Mouse (Mus musculus): ENCODE results near the gene Bola3. TPM values are rescaled to one million over a fixed set of nuclear protein-coding genes. Genes with fewer than 3 reads are reported as not detected.
A peak's percentile ranks its signal among the peaks of the same experiment; 100 is the strongest.

Bola3 gene
- total RNA-seq (2021): 100 to 1,000 TPM; 118 to 137 TPM
- long read RNA-seq, experiment 1, transcript Bola3-207 (4 exons, 2,312 nt): major isoform, 74 of 81 reads
- long read RNA-seq, experiment 1, partial matches to known transcripts: 0 of 81 reads
- long read RNA-seq, experiment 1, other reads (novel, unspliced or antisense): 7 of 81 reads
- long read RNA-seq, experiment 2, transcript Bola3-207 (4 exons, 2,312 nt): major isoform, 79 of 89 reads
- long read RNA-seq, experiment 2, partial matches to known transcripts: 0 of 89 reads
- long read RNA-seq, experiment 2, other reads (novel, unspliced or antisense): 7 of 89 reads

DNA sequence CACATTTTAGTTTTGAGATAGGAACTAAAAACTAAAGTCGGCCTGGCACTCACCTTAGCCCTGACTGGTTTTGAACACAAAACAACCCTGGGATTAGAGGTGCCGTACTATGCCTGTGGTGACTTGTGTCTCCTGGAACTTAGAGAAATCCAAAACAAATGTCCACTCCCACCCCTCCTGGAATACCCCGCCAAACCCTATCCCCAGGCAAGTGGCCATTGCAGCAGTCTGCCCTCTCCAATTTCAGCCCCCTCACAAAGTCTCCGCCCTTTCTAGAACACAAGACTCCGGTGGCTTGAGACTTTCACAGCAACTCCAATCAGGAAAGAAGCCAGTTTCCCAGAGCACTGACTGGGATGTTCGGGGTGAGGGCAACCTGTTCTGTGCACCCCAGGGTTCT is at the start of gene Bola3:
Gene Bola3 (plus strand): TSS at position 275 of the 400 bp plus-strand sequence.
- no peak for DNase-seq (ENCODE audit: low spot score in 2 of 2)

DNA sequence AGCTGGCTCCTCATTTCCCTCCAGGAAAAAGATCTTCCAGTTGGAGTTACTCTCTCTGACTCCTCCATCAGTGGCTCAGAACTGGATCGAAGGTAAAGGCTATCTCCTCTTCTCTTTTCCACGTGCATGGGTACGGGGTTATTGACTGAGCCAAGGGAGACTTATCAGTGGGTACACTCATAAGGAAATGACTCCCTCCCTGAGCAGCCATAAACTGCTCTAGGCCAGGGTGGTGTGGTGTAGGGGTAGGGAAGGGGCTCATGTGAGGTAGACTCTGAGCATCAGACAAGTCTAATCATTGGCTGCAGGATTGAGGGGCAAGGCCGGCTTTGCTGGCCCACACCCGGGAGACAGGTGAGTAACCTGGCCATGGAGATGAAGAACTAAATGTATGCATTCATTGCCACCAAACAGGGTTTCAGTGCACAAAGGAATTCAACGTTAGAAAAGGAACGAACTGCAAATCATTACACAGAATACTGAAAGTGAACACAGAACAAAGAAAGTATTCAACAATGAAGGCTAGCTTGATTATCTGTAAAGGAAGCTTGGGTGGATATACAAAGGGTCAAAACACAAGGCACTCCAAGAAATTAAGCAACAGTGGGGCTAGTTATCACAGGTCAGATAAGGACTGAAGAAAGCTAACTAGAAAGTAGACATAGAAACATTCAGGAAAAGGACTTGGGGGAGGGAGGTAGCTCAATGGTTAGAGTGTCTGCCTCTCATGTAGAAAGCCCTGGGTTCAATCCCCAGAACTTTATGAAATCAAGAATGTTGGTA is 48.3 kb upstream of the Bola3 start:
- DNase-seq (ENCODE audit: low spot score in 2 of 2): no peak

DNA sequence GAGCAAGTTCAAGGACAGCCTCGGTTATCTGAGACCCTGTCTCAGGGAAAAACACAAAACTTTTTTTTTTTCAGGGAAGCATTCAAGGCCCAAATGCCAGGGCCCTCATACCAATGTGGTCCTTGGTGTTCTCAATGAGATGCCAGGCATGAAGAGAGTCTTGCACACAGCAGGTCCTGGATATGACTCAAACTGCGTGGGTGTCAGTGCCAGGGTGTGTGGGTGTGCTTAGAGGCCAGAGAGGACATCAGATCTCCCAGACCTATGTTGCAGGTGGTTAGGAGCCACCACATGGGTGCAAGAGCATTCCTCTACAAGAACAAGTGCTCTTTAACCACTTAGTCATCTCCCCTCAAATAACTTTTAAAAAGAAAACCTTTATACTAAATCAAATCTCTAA is 47.7 kb upstream of the Bola3 start:
- DNase-seq (ENCODE audit: low spot score in 2 of 2): no peak

DNA sequence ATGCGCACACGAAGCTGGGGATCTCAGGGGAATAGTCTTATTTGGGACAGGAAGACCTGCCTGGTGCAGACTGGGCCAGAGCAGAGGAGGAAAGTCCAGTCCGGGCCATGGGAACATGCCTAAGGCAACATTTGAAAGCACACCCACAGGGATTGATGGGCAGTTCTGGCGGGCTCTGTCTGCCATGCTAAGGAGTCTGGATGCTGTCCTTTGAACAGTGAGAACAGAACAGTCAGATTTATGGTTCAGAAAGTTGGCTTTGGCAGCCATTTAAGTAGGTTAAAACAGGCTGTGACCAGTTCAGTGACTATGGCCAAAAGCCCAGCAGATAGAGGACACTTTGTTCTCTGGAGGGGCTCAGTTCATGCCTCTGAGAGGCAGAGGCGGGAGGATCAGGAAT is 46.7 kb upstream of the Bola3 start:
- no peak for DNase-seq (ENCODE audit: low spot score in 2 of 2)

DNA sequence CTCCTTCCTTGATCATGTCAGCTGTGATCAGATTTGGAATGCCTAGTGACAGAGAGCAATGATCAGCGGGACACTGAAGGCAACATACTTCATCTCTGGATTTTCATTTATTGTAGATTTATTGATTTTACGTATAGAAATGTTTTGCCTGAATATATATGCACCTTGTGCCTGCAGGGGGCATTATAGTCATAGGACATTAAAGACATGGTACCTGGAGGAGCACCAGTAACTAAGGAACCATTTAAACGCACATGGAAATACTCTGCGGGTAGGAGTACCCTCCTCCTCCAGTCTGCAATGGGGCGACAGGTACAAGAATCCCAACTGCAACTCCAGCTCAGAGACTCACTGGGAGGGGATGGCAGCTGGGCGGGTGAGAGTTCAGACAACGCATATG is 39.9 kb upstream of the Bola3 start:
- DNase-seq (ENCODE audit: low spot score in 2 of 2): no peak

DNA sequence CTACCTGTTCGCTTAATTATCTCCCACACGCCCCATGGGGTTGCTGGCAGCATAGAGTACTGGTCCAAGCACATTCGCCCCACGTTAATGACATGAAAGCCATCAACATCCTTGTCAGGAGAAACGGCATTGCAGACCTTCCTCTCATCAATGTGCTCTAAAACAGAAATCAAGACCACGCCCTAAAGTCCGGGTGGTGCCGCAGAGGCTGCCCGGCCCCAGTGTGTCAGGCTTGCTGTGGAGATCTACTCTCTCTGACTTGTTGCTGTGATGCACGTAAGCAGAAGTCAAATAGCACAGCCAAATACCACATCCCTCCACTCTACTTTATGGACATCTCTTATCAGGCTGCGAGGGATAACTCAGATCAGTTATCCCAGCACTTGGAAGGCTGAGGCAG is 37.7 kb upstream of the Bola3 start:
- DNase-seq (ENCODE audit: low spot score in 2 of 2): no peak

DNA sequence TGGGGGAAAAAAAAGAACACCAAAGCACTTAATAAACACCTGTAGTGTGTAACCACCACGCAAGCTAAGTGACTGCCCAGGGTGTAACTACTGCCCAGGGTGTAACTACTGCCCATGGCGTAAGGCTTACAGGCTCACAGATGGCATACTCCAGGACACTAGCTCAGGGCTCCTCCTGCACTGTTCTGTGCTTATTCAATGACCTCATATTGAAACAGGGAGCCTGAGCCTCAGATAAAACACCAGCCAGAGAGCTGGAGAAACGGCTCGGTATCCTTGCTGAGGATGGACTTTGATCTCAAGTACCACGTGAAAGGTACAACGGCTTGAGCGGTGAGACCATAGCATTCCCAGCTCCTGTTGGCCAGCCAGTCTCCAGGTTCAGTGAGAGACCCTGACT is 36.9 kb upstream of the Bola3 start:
- DNase-seq (ENCODE audit: low spot score in 2 of 2): no peak

DNA sequence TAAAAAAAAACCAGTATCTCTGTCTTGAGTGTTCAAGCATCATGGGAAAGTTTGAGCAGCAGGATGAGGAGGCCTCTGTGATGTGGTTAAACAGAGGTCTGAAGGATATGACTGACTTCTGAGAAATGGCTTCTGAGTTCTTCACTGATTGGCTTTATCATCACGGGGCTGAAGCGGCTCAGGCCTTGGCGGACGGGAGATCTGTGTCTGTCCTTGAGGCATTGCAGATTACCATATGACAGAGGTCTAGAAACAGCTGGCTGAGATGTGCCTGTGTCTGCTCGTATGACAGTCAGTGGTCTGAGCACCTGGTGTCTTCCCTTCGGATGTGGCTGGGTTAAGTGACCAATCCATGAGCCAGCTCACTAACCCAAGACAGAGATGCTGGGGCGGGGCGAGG is 36.4 kb upstream of the Bola3 start:
- DNase-seq (ENCODE audit: low spot score in 2 of 2): no peak

DNA sequence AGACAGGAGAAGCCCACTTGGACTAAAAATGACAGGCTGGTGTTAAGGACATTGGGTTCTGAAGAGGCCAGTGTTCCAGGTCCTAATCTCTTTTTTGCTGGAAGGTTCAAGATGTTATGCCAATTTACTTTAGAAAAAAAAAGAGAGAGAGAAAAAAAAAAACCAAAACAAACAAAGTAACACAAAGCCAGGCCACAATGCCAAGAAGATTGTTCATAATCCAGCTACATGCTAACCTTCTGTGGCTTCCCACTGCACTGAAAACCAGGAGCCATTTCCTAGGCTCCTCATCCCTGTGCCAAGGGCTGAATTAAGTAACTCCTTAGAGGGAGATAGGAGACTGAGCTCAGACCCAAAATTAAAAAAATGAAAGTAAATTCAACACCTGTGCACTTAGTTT is 33.7 kb upstream of the Bola3 start:
- no peak for DNase-seq (ENCODE audit: low spot score in 2 of 2)

DNA sequence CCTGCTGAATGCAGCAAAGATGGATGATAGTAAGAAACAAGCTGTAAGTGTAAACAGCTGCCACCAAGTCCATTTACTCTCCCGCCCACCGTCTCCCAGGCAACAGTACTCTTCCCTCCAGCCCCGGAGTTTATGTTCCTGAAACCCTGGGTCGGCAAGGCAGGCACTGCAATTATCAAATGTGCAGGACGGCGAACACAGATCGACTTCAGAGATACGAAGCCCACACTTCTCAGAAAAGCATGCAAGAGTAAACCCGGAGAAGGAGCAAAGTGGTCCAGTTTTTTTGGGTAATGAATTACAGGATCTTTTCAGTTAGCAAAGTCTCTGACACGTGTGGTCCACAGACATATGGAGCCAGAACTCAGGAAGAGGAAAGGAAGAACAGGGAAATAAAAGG is 32.9 kb upstream of the Bola3 start:
- no peak for DNase-seq (ENCODE audit: low spot score in 2 of 2)

DNA sequence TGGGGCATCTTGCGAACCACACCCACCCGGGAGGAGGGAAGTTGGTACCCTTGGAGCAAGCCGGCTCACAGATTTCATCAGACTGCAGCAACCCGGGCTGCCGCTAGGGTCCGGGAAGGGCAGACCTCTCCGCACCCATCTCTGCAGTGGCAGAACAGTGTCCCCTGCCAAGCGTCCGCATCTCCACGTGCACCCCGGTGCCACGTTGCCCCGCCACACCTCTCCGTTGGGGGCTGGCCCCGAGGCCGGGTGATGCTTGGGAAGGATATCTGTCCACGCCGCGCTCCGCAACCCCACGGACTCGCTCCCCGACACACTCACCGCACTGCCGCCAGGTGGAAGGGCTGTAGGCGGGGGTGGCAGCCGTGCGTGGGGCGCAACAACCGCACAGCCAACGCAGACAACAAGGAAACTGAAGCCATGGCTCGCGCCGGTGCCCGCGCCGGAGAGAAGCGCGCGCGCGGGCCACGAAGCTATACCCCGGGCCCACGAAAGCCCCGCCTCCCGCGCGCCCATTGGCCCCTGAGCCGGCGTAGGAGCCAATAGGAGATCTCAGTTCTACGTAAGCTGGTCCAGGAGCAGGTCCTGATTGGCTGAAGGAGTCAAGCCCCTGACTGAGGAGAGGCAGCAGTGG is 31.7 kb upstream of the Bola3 start:
- DNase-seq (ENCODE audit: low spot score in 2 of 2): peak; percentile 81 to 91

DNA sequence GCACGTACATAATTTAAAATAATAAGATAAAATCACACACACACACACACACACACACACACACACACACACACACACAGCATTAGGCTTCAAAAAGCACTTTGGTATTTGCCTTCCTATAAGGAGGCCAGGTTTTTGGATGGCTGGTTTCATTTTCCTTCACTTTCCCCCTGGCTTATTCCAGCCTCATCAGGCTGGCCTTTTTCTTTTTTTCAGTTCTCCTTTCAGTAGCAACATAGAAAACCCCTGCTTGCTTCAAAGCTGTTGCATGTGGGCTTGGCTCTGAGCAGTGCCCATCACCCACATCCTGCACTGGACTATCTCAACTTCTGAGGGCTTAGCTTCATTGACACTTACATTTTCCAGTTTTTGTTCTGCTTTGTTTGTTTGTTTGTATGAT is 27.0 kb upstream of the Bola3 start:
- DNase-seq (ENCODE audit: low spot score in 2 of 2): no peak

DNA sequence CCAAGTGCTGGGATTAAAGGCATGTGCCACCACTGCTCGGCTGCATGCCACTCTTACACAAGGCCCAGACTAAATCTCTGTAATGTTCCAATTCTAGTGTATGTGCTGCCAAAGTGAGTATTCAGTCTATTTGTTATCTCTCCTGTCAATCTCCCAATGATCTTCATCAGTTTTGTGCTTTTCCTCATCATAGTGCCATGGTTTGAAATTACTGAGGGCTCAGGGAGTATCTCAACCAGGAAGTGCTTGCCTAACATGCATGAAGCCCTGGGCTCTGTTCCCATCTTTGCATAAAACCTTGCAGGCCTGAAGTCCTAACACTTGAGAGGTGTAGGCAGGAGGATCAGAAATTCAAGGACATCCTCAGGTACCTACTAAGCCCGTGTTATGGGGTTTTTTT is 26.2 kb upstream of the Bola3 start:
- DNase-seq (ENCODE audit: low spot score in 2 of 2): no peak

DNA sequence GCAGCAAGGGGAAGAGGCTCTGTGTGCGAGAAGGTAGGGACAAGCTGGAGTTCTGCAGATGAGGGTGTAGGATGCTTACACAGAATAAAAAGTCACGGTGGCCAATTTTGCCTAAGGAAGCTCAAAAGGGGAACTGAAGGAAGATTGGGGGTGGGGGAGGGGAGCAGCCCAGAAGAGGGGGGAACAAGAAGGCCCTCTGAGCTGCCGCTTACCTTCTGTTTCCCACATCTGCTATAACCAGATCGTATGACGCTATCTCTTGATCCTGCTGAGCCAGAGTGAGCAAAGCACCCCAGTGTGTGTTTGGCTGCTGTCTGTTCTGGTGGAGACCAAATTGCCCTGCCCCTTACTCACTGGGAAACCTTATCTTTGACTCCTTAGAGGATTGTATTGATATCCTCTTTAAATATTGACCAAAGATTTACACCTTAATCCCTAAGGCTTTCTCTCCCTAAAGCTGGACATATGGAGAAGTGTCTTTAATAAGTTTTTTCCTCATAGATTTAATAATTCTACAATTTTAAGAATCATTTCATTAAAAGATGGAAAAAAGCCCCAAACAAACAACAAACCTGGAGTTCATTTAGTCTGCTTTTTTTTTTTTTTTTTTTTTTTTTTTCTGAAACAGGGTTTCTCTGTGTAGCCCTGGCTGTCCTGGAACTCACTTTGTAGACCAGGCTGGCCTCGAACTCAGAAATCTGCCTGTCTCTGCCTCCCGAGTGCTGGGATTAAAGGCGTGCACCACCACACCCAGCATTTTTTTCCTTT is 25.1 kb upstream of the Bola3 start:
- no peak for DNase-seq (ENCODE audit: low spot score in 2 of 2)

DNA sequence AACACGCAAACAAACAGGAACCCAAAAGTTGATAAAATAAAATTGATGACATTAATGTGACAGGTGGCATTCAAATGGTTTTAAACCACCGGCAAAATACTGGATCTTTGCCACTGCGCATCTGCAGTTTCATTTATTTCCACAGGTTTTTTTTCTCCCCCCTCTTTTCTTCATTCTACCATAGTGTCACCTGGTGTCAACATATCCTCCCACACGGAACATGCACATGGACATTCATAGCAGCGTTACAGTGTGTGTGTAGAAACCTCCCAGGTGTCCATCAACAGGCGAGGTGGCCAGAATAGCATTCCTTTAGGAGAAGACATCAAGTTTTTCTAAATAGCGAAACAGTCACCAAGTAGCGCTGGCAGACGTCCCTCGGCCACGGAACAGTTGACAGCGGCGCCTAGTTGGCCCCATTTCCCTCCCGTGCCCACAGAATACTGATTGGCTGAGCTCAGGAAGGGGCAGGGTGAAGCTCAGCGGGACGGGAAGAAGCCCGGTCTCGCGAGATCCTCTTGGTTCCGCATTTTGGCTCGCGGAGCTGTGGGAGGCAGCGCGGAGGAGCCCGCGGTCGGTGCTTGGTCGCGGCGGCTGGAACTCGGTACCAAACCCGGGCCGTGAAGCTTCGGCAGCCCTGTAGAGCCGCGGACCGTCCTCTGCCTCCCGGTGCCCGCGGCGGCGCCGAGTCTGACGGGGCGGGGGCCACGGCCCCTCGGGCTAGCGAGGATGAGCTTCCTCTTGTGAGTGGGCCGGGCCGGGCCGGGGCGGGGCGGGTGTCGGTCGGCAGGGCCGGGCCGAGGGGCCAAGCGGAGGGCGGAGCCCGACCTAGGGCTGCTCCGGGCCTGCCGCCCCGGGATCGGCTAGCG is 23.2 kb upstream of the Bola3 start, which contains the start of the genes Mthfd2 and Mob1a:
Gene Mthfd2 (minus strand): TSS at position 384 of the 869 bp plus-strand sequence.
Gene Mob1a (plus strand): TSS at position 492 of the 869 bp plus-strand sequence.
- peak; percentile 87 to 94 for DNase-seq (ENCODE audit: low spot score in 2 of 2)

DNA sequence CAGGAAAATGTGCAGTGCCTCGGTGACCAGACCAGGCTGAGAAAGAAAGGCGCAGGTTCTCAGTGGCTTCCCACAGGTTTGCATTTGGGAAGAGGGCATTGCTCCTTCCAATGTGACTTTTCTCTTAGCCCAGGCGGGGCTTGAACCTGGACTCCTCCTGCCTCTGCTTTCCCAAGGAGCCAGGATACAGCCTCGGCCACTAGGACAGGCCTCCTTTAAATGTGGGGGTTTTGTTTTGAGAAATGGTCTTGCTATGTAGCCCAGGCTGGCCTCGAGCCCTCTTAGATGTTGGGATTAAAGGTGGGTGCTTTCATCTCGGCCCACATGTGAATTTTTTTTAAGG is 22.6 kb upstream of the Bola3 start:
- DNase-seq (ENCODE audit: low spot score in 2 of 2): no peak

DNA sequence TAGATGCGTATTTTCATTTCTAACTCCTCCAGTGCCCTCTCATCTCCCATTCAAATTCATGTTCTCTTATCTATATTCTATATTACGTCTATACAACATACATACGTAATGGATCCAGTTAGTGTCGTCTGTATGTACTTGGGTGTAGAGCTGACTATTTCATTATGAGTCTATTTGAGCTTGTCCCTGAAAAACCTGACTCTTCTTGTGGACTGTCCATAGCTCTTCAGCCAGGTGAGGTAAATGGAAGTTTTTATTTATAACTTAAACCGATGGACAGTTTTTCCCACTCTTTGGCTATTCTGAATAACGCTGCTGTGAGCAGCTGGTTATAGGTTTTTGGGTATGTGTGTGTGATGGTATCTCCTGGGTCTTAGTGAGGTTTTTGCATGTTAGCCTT is 22.2 kb upstream of the Bola3 start:
- DNase-seq (ENCODE audit: low spot score in 2 of 2): no peak

DNA sequence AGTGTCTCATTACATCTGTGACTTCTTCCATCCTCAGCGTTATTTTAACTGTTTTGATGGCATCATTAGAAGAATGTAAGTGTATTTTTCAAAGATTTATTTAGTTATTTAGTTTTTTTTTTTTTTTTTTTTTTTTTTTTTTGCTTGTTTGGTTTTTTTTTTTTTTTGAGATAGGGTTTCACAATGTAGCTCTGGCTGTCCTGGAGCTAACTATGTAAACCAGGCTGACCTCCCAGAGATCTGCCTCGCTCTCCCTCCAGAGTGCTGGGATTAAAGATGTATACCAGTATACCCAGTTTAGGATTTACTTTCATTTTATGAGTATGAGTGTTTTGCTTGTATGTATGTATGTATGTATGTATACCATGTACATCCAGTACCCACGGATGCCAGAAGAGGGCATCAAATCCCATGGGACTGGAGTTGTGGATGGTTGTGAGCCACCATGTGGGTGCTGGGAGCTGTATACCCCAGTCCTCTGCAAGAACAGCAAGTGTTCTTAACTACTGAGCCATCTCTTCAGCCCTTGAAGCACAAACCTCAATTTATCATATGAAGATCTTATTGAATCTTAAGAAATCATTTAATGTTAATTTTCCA is 21.3 kb upstream of the Bola3 start:
- no peak for DNase-seq (ENCODE audit: low spot score in 2 of 2)

DNA sequence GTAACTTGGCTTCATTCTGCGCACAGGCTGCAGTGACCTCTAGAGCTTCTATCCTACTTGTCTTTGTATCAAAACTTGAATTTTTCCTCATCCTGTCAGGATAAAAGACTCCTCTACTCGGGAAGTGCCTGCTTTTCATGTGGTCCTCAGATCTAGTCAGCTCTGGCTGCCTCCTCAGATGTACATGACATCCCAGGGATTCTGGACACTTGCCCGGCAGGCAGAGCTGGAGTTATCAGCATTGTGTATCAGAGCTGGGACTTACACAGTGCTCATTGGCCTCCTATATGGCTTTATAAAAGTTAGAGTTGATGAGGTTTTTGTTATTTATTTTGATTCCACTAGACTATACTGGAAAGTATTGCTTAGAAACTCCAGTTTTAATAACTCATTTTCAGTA is 7.6 kb upstream of the Bola3 start:
- no peak for DNase-seq (ENCODE audit: low spot score in 2 of 2)

DNA sequence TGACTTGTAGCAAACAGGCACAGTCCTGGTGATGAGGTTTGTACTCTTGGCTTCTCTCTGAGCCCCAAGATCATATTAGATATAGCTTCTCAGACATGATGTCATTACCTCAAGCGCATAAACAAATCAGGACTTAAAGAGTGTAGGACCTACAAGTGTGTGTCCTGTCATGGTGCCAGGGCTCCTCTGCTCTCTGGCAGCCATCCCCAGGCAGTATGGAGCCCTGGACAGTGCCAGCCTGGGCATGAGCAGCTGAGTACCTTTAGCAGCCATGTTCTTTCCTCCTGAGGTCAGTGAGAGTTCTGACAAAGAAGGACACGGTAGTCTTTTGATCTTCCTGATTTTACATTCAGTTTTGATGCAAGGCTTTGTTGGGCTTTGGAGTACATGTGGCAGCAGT is 6.0 kb upstream of the Bola3 start:
- no peak for DNase-seq (ENCODE audit: low spot score in 2 of 2)

Measured in gastrocnemius, postnatal 4 days (tissue).